Mouse (Mus musculus): ENCODE data around the gene Magea1. TPM values are rescaled to one million over a fixed set of nuclear protein-coding genes. Genes with fewer than 3 reads are reported as not detected.
A peak's percentile ranks its signal among the peaks of the same experiment; 100 is the strongest.
"Not testable (repeated sequence)": the region's sequence is repeated elsewhere in the genome, so short reads cannot be mapped to it uniquely, and the experiment has no call there.

The Magea1 gene
- not detected for total RNA-seq (2021)

DNA sequence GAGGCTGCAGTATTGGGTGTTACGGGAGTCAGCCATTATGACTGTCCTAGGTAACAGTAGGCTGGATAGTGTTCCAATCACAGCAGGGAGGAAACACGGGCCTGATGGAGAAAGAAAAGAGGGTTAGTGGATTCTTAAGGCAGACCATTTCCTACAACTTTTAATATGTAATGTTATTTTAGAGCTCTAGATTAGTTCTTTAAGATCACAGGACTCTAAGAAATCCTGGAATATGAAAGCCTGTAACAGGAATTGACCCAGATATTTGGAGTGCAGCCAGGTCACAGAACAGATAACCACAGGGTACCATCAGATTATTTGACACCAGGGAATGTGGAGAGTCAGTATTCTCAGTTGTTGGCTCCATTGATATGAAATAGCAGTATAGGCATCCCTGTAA is at the start of gene Magea1:
TSS of gene Magea1 (minus strand) at position 101 of the 400 bp plus-strand sequence.
- DNase-seq (ENCODE audit: low spot score in 2 of 2); intact Hi-C loops (cut with DNase I): not testable (repeated sequence)

DNA sequence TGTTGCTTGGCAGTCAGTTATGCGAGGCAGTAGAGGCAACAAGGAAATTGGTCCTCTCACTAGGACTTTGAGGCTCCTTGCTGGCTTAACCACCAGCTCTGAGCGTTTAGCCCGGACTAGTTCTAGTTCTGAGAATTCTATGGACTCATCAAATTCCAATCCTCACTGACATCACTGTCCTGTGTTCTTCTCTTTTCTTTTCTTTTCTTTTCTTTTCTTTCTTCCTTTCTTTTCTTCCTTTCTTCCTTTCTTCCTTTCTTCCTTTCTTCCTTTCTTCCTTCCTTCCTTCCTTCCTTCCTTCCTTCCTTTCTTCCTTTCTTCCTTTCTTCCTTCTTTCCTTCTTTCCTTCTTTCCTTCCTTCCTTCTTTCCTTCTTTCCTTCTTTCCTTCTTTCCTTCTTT is 38.7 kb upstream of the Magea1 start, which contains the start of gene Cldn34b2:
TSS of gene Cldn34b2 (minus strand) at position 101 of the 400 bp plus-strand sequence.
- DNase-seq (ENCODE audit: low spot score in 2 of 2); intact Hi-C loops (cut with DNase I): not testable (repeated sequence)

DNA sequence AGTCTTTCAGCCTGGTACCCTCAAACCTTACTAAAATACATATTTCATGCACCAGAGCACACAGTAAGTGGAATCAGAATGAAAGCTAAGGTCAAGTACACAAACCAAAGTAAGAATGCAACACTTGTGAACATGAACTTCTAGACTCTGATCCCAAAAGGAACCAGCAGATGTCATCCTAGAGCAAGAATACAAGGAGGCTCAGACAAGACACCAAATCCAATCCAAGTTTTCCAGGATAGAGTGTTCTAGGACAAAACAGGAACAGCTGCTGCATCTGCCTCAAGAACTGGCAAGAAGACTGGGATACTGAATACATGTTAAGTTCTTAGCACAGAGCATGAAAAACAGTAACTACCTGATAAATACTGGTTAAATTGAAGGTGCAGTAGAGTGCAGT is 8.4 kb upstream of the Magea1 start:
- intact Hi-C loops (cut with DNase I), result no loop called here

DNA sequence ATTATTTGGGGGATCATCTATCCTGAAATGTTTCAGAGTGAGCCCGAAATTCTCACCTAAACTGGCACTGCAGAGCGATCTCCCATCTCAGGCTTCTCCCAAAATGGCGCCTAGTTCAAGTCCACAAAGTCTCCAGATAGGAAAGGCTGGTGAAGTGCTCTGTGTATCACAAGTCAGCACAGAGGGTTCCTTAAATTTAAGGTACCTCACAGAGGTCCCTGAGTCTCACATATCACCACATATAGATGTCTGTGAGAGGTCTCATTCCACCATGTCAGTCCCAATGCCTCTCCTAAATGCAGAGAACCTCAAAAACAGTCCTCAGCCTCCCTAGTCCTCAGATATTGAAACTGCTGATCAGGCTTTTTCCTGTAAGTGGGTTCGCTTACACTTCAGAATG is 4.0 kb upstream of the Magea1 start, which contains the start of gene Magea2:
TSS of gene Magea2 (minus strand) at position 101 of the 400 bp plus-strand sequence.
- intact Hi-C loops (cut with DNase I); DNase-seq (ENCODE audit: low spot score in 2 of 2): not testable (repeated sequence)

More for the DNA sequence above, 8.4 kb upstream of the Magea1 start:
- DNase-seq (ENCODE audit: low spot score in 2 of 2), result peak; percentile 9 to 39

DNA sequence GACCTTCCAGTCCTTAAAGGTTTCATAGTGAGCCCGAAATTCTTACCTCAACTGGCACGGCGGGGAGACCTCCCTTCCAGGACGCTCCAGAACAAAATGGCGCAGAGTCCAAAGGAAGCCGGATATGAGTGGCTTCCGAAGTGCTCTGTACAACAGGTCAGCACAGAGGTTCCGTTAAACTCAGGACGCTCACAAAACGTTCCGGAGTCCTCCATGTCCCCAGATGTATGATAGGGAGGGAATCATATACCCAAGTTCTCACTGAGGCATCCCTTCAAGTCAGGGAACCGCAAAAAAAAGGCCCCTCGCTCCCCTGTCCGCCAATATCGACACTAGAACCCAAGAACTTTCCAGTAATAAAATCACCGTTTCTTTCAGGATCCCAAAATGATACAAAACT is 26.5 kb downstream of the Magea1 start, which contains the start of gene Magea5:
TSS of gene Magea5 (minus strand) at position 101 of the 400 bp plus-strand sequence.
- DNase-seq (ENCODE audit: low spot score in 2 of 2); intact Hi-C loops (cut with DNase I): not testable (repeated sequence)

Other genes with a start within 250 kb of the Magea1 start
- gene Cldn34b1, start 199.5 kb downstream of the Magea1 start, total RNA-seq (2021), result not detected
- gene Magea6, start 153.8 kb downstream of the Magea1 start, total RNA-seq (2021), result not detected
- gene Magea3, start 140.3 kb downstream of the Magea1 start, total RNA-seq (2021), result not detected
- not detected for gene Magea8, start 93.9 kb downstream of the Magea1 start, total RNA-seq (2021)
- gene Magea5, start 26.6 kb downstream of the Magea1 start, total RNA-seq (2021), result not detected
- gene Magea2, start 3.9 kb upstream of the Magea1 start, total RNA-seq (2021), result not detected
- gene Cldn34b2, start 38.6 kb upstream of the Magea1 start, total RNA-seq (2021), result not detected
- gene Sat1, start 126.7 kb upstream of the Magea1 start, total RNA-seq (2021), result 10 to 100 TPM; 67.6 to 78.0 TPM
- gene Acot9, start 172.7 kb upstream of the Magea1 start, total RNA-seq (2021), result 10 to 100 TPM; 18.1 to 19.2 TPM

All from left cerebral cortex, postnatal 25 days (tissue).